Mouse (Mus musculus) E14TG2a.4 (cell line): ENCODE results near the gene Serinc5.

Experiments used
- H3K27me3 ChIP-seq: 2 replicates; pipeline ENCODE4 v1.6.1; 2014; ENCODE audit warnings: low read length, control low read depth; ENCODE audit not compliant: insufficient read depth
- H3K36me3 ChIP-seq: 2 replicates; pipeline ENCODE4 v1.6.1; 2014; ENCODE audit warnings: low read length, control low read depth; ENCODE audit not compliant: insufficient read depth
- H3K4me1 ChIP-seq: replicated peaks from 2 replicates; pipeline ENCODE4 v1.6.1; 2014; ENCODE audit warnings: low read depth, low read length, control low read depth
- H3K4me3 ChIP-seq: replicated peaks from 2 replicates; pipeline ENCODE4 v1.5.1; 2014; ENCODE audit warnings: mild to moderate bottlenecking, low read length
- H3K9me3 ChIP-seq: 2 replicates; pipeline ENCODE4 v1.6.1; 2014; ENCODE audit warnings: low read length, control low read depth
- CTCF ChIP-seq: conservative IDR thresholded peaks from 2 replicates; pipeline ENCODE4 v1.5.1; 2014; ENCODE audit warnings: low read length
- NANOG ChIP-seq: IDR thresholded peaks from 2 replicates; pipeline ENCODE4 v1.6.1; 2014; ENCODE audit warnings: borderline replicate concordance, low read length, mixed read lengths
- POU5F1 ChIP-seq: IDR thresholded peaks from 2 replicates; pipeline ENCODE4 v1.6.1; 2014; ENCODE audit warnings: low read length, borderline replicate concordance

Gene Serinc5

GRCm38 (mm10) chr13:92647695-92648094, 36.8 kb downstream of the Serinc5 start:
- H3K27me3 ChIP-seq = no peaks in the 10 kb centered on the region
- no peak overlapping the region for H3K4me3 ChIP-seq
- peaks cover 10% of the 10 kb centered on the region for H3K9me3 ChIP-seq
- H3K4me1 ChIP-seq = peaks cover 5% of the 10 kb centered on the region
- TF ChIP-seq CTCF (no peak), NANOG (no peak), POU5F1 (no peak)
- H3K36me3 ChIP-seq = no peaks in the 10 kb centered on the region

DNA sequence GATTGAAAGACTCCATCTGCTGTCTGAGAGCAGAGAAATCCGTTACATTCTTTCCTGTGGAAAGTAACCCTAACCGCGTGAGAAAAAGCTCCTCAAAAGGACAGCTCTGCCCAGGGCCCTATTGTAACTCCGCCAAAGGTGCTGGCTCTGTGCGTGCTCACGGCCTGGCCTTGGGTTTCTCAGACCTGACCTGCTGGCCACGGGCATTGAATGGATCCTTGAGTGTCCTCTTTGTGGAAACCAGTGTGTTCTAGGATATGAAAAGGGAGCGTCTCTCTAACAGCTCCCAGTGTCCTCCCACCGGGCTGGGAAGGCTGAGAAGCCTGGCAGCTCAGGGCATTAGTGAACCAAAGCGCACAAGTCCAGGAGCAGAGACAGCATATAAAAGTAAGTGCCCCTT, 38.2 kb downstream of the Serinc5 start:
- no peak overlapping the region for H3K4me3 ChIP-seq
- H3K27me3 ChIP-seq = no peaks in the 10 kb centered on the region
- no peaks in the 10 kb centered on the region for H3K36me3 ChIP-seq
- TF ChIP-seq POU5F1 = no peak
- TF ChIP-seq NANOG = no peak
- no peaks in the 10 kb centered on the region for H3K4me1 ChIP-seq
- peaks cover 10% of the 10 kb centered on the region for H3K9me3 ChIP-seq

- Histone ChIP-seq H3K4me1 (no peaks in the 10 kb centered on the region), H3K9me3 (peaks cover 3% of the 10 kb centered on the region), H3K4me3 (no peak overlapping the region), H3K36me3 (no peaks in the 10 kb centered on the region), H3K27me3 (no peaks in the 10 kb centered on the region)
- TF ChIP-seq POU5F1 = no peak
- no peak for TF ChIP-seq NANOG
- TF ChIP-seq CTCF = no peak
These were observed 40.1 kb downstream of the Serinc5 start for GRCm38 (mm10) chr13:92650956-92651355.

DNA sequence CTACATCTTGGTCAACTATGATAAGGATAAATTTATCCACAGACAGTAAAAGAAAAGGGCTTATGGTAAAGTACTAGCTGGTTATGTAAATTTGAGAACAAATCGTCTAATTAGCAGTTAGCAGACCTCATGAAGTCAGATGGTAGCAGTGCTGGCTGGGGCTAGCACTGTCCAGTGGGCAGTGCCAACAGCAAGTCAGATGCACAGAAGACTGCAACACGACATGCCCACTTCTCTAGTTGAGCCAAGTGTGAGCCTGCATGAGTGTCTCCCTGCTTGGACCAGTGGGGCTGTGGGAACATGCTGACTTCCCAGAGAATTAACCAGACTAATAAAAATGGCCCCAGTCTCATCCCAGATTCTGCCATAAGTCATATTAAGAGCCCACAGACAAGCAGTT, 41.6 kb downstream of the Serinc5 start:
- Histone ChIP-seq H3K36me3 (no peaks in the 10 kb centered on the region), H3K4me3 (no peak overlapping the region), H3K4me1 (no peaks in the 10 kb centered on the region), H3K9me3 (no peaks in the 10 kb centered on the region), H3K27me3 (no peaks in the 10 kb centered on the region)
- TF ChIP-seq POU5F1 (no peak), CTCF (no peak), NANOG (no peak)

GRCm38 (mm10) chr13:92653283-92653682, 42.4 kb downstream of the Serinc5 start:
- TF ChIP-seq NANOG (no peak), POU5F1 (no peak), CTCF (no peak)
- no peaks in the 10 kb centered on the region for H3K9me3 ChIP-seq
- H3K27me3 ChIP-seq = no peaks in the 10 kb centered on the region
- no peak overlapping the region for H3K4me3 ChIP-seq
- H3K4me1 ChIP-seq = no peaks in the 10 kb centered on the region
- no peaks in the 10 kb centered on the region for H3K36me3 ChIP-seq

GRCm38 (mm10) chr13:92656815-92657513, 46.1 kb downstream of the Serinc5 start:
- Histone ChIP-seq H3K9me3 (no peaks in the 10 kb centered on the region), H3K27me3 (no peaks in the 10 kb centered on the region), H3K4me1 (no peaks in the 10 kb centered on the region), H3K4me3 (no peak overlapping the region), H3K36me3 (peaks cover 8% of the 10 kb centered on the region)
- no peak for TF ChIP-seq CTCF
- TF ChIP-seq POU5F1 = no peak
- no peak for TF ChIP-seq NANOG

DNA sequence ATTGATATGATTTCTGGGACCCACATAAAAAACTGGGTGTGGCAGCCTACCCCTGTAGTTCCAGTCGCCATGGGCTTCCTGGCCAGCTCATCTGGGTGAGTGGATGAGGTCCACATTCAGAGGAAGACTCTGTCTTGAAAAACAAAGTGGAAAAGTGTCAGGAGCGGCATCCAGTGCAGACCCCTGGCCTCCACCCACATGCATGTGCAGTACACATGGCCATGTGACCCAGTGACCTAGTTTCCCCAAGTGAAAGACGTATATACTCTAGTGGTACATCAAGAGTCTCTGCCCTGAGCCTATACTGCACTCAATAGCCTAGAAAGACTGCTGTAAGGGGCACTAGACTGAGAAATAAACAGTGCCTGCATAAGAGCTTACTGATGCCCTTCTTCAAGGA, 48.7 kb downstream of the Serinc5 start:
- H3K9me3 ChIP-seq = no peaks in the 10 kb centered on the region
- no peak for TF ChIP-seq NANOG
- no peak for TF ChIP-seq CTCF
- TF ChIP-seq POU5F1 = no peak
- H3K27me3 ChIP-seq = no peaks in the 10 kb centered on the region
- H3K4me1 ChIP-seq = no peaks in the 10 kb centered on the region
- H3K36me3 ChIP-seq = peaks cover 12% of the 10 kb centered on the region
- H3K4me3 ChIP-seq = no peak overlapping the region

DNA sequence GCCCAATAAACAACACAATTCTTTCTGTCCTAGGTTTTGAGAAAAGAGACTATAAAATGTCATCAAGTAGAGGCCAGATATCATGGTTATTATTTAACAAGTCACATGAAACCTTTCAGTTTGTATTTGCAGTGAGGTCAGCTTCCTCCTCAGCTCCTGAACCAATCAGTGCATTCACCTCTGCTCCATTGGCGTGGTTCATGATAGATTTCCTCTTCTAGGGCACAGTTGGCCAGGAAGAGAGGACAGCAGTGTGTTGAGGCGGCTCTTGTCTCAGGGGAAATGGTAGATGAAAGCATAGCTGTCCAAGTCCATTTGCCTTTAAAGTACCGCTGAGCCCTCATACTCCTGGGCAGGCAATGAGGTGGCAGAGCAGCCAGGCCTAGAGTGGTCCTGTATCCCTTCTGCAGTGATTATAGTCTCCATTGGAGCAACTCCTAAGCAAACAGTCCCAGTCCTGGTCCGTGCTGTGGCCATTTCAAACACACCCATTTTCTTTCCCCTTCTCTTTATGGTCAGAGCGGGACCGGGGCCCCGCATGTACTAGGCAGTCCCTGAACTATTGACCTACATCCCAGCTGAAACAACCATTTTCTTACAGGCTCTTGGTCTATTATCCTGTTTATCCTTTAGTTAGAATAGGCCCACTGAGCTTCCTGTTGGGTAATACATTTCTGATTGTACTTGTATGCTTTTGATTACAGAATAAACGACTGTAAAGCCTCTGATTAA, 51.8 kb downstream of the Serinc5 start:
- Histone ChIP-seq H3K27me3 (no peaks in the 10 kb centered on the region), H3K4me3 (no peak overlapping the region), H3K9me3 (no peaks in the 10 kb centered on the region), H3K36me3 (peaks cover 12% of the 10 kb centered on the region), H3K4me1 (no peaks in the 10 kb centered on the region)
- TF ChIP-seq NANOG = no peak
- TF ChIP-seq POU5F1 = no peak
- TF ChIP-seq CTCF = no peak
